Mouse (Mus musculus): ENCODE data around the gene Zfp213. TPM values are rescaled to one million over a fixed set of nuclear protein-coding genes. Genes with fewer than 3 reads are reported as not detected.
"Not testable (repeated sequence)": the region's sequence is repeated elsewhere in the genome, so short reads cannot be mapped to it uniquely, and the experiment has no call there.

The Zfp213 gene
- 10.6 and 11.2 TPM in 2 replicates for polyA plus RNA-seq (2012; rRNA removed)

GRCm38 (mm10) chr17:23563595-23564367 lies at the start of gene Zfp213:
Gene Zfp213, minus strand, starts transcription at chr17:23564238.
- DNase-seq (ENCODE audit: low read depth, low spot score) = peak; percentile 87
- under 1% methylated on average over 59 of the region's 59 CpGs for WGBS

GRCm38 (mm10) chr17:23610361-23610800 lies 46.3 kb upstream of the Zfp213 start:
- 56% methylated on average over 28 of the region's 28 CpGs for WGBS
- peak; percentile 46 for DNase-seq (ENCODE audit: low read depth, low spot score)

GRCm38 (mm10) chr17:23609612-23610011 lies 45.6 kb upstream of the Zfp213 start:
- WGBS = 95% methylated on average over 24 of the region's 24 CpGs
- no peak for DNase-seq (ENCODE audit: low read depth, low spot score)

- no peak for DNase-seq (ENCODE audit: low read depth, low spot score)
- 87% methylated on average over 8 of the region's 8 CpGs for WGBS
These were observed 41.2 kb upstream of the Zfp213 start for GRCm38 (mm10) chr17:23605220-23605619.

- no peak for DNase-seq (ENCODE audit: low read depth, low spot score)
- whole genome bisulfite sequencing = 73% methylated on average over 7 of the region's 7 CpGs
These were observed 40.4 kb upstream of the Zfp213 start for GRCm38 (mm10) chr17:23604394-23604793.

- 64% methylated on average over 2 of the region's 2 CpGs for WGBS
- DNase-seq (ENCODE audit: low read depth, low spot score) = no peak
These were observed 39.5 kb upstream of the Zfp213 start for GRCm38 (mm10) chr17:23603542-23603941.

GRCm38 (mm10) chr17:23603077-23603476 lies 39.0 kb upstream of the Zfp213 start:
- no peak for DNase-seq (ENCODE audit: low read depth, low spot score)
- WGBS = 69% methylated on average over 8 of the region's 8 CpGs

- DNase-seq (ENCODE audit: low read depth, low spot score) = no peak
- WGBS = 69% methylated on average over 10 of the region's 10 CpGs
These were observed 38.0 kb upstream of the Zfp213 start for GRCm38 (mm10) chr17:23601836-23602585.

GRCm38 (mm10) chr17:23600641-23601622 lies 36.9 kb upstream of the Zfp213 start, which contains the start of gene Zscan10:
Gene Zscan10, plus strand, starts transcription at chr17:23600856.
- 86% methylated on average over 15 of the region's 15 CpGs for WGBS
- no peak for DNase-seq (ENCODE audit: low read depth, low spot score)

GRCm38 (mm10) chr17:23599605-23600063 lies 35.6 kb upstream of the Zfp213 start:
- DNase-seq (ENCODE audit: low read depth, low spot score) = no peak
- WGBS = 16% methylated on average over 7 of the region's 7 CpGs

- WGBS = 2% methylated on average over 31 of the region's 31 CpGs
- DNase-seq (ENCODE audit: low read depth, low spot score) = peak; percentile 91
These were observed 34.8 kb upstream of the Zfp213 start, which contains the start of gene Zfp13 for GRCm38 (mm10) chr17:23598582-23599552. Gene Zfp13, minus strand, starts transcription at chr17:23599487.

GRCm38 (mm10) chr17:23595139-23595538 lies 31.1 kb upstream of the Zfp213 start:
- DNase-seq (ENCODE audit: low read depth, low spot score) = not testable (repeated sequence)
- WGBS = 86% methylated on average over 4 of the region's 4 CpGs

GRCm38 (mm10) chr17:23592926-23593300 lies 28.9 kb upstream of the Zfp213 start:
- DNase-seq (ENCODE audit: low read depth, low spot score) = no peak
- WGBS = 5% methylated on average over 13 of the region's 13 CpGs

- peak; percentile 99 for DNase-seq (ENCODE audit: low read depth, low spot score)
- WGBS = 7% methylated on average over 34 of the region's 34 CpGs
These were observed 28.3 kb upstream of the Zfp213 start for GRCm38 (mm10) chr17:23592208-23592925.

GRCm38 (mm10) chr17:23587253-23587652 lies 23.2 kb upstream of the Zfp213 start:
- DNase-seq (ENCODE audit: low read depth, low spot score) = no peak
- WGBS = 54% methylated on average over 2 of the region's 2 CpGs

- 2% methylated on average over 22 of the region's 22 CpGs for WGBS
- no peak for DNase-seq (ENCODE audit: low read depth, low spot score)
These were observed 21.9 kb upstream of the Zfp213 start for GRCm38 (mm10) chr17:23585721-23586491.

GRCm38 (mm10) chr17:23584786-23585185 lies 20.7 kb upstream of the Zfp213 start:
- WGBS = 69% methylated on average over 8 of the region's 8 CpGs
- DNase-seq (ENCODE audit: low read depth, low spot score) = no peak

All from large intestine, adult 2 months (tissue).